Mouse (Mus musculus): Measurements from ENCODE around the gene Tmc3. TPM values are rescaled to one million over a fixed set of nuclear protein-coding genes. Genes with fewer than 3 reads are reported as not detected.

The Tmc3 gene
- polyA plus RNA-seq, 1 experiment from 2014 or later = not detected

GRCm38 (mm10) chr7:83654938-83655630 is 70.4 kb downstream of the Tmc3 start:
- peak; percentile 69 for ATAC-seq (ENCODE audit: low read depth)
- Histone ChIP-seq H3K27ac (ENCODE audit: low read length) (no peak overlapping the region), H3K27me3 (ENCODE audit: control insufficient read depth, insufficient read depth, low read depth, low read length) (no peaks in the 10 kb centered on the region), H3K36me3 (ENCODE audit: control insufficient read depth, insufficient read depth, low read length) (peaks cover under 1% of the 10 kb centered on the region; the same call in 1 of the 2 replicates), H3K4me3 (ENCODE audit: low read length) (peak overlapping the region; percentile 9), H3K9ac (ENCODE audit: low read length) (no peak overlapping the region), H3K4me1 (replicated peaks; ENCODE audit: control insufficient read depth, insufficient read depth, low read length) (no peaks in the 10 kb centered on the region; the same call in 1 of the 2 replicates), H3K4me2 (ENCODE audit: low read depth, low read length) (0 out of 2 replicates have a peak overlapping the region, but pooled peaks have one; percentile 10), H3K9me3 (ENCODE audit: control insufficient read depth, low read length) (no peaks in the 10 kb centered on the region)
- WGBS = 43% methylated on average over 5 of the region's 5 CpGs

GRCm38 (mm10) chr7:83658716-83659115 is 74.0 kb downstream of the Tmc3 start:
- 66% methylated on average over 1 of the region's 1 CpGs for WGBS
- ATAC-seq (ENCODE audit: low read depth) = peak; percentile 37; the same call in 1 of the 2 replicates
- Histone ChIP-seq H3K36me3 (ENCODE audit: control insufficient read depth, insufficient read depth, low read length) (peaks cover 4% of the 10 kb centered on the region; the same call in 1 of the 2 replicates), H3K27me3 (ENCODE audit: control insufficient read depth, insufficient read depth, low read depth, low read length) (no peaks in the 10 kb centered on the region), H3K9me3 (ENCODE audit: control insufficient read depth, low read length) (no peaks in the 10 kb centered on the region), H3K4me1 (replicated peaks; ENCODE audit: control insufficient read depth, insufficient read depth, low read length) (no peaks in the 10 kb centered on the region; the same call in 1 of the 2 replicates), H3K27ac (ENCODE audit: low read length) (peak overlapping the region; percentile 55), H3K9ac (ENCODE audit: low read length) (no peak overlapping the region), H3K4me3 (ENCODE audit: low read length) (no peak overlapping the region), H3K4me2 (ENCODE audit: low read depth, low read length) (no peak overlapping the region)

GRCm38 (mm10) chr7:83659159-83660065 is 74.7 kb downstream of the Tmc3 start:
- WGBS = 54% methylated on average over 9 of the region's 9 CpGs
- Histone ChIP-seq H3K27ac (ENCODE audit: low read length) (peak overlapping the region; percentile 74), H3K4me3 (ENCODE audit: low read length) (no peak overlapping the region), H3K9ac (ENCODE audit: low read length) (no peak overlapping the region), H3K27me3 (ENCODE audit: control insufficient read depth, insufficient read depth, low read depth, low read length) (no peaks in the 10 kb centered on the region), H3K9me3 (ENCODE audit: control insufficient read depth, low read length) (no peaks in the 10 kb centered on the region), H3K4me1 (replicated peaks; ENCODE audit: control insufficient read depth, insufficient read depth, low read length) (no peaks in the 10 kb centered on the region; the same call in 1 of the 2 replicates), H3K4me2 (ENCODE audit: low read depth, low read length) (no peak overlapping the region), H3K36me3 (ENCODE audit: control insufficient read depth, insufficient read depth, low read length) (peaks cover 4% of the 10 kb centered on the region; the same call in 1 of the 2 replicates)
- peak; percentile 67 for ATAC-seq (ENCODE audit: low read depth)

GRCm38 (mm10) chr7:83660273-83660691 is 75.6 kb downstream of the Tmc3 start:
- WGBS = 86% methylated on average over 11 of the region's 11 CpGs
- Histone ChIP-seq H3K4me3 (ENCODE audit: low read length) (no peak overlapping the region), H3K27ac (ENCODE audit: low read length) (no peak overlapping the region), H3K9me3 (ENCODE audit: control insufficient read depth, low read length) (no peaks in the 10 kb centered on the region), H3K9ac (ENCODE audit: low read length) (no peak overlapping the region), H3K4me2 (ENCODE audit: low read depth, low read length) (no peak overlapping the region), H3K36me3 (ENCODE audit: control insufficient read depth, insufficient read depth, low read length) (peaks cover 4% of the 10 kb centered on the region; the same call in 1 of the 2 replicates), H3K4me1 (replicated peaks; ENCODE audit: control insufficient read depth, insufficient read depth, low read length) (no peaks in the 10 kb centered on the region; the same call in 1 of the 2 replicates), H3K27me3 (ENCODE audit: control insufficient read depth, insufficient read depth, low read depth, low read length) (no peaks in the 10 kb centered on the region)
- ATAC-seq (ENCODE audit: low read depth) = no peak

GRCm38 (mm10) chr7:83661031-83661430 is 76.3 kb downstream of the Tmc3 start:
- Histone ChIP-seq H3K9me3 (ENCODE audit: control insufficient read depth, low read length) (no peaks in the 10 kb centered on the region), H3K4me3 (ENCODE audit: low read length) (no peak overlapping the region), H3K27ac (ENCODE audit: low read length) (no peak overlapping the region), H3K27me3 (ENCODE audit: control insufficient read depth, insufficient read depth, low read depth, low read length) (no peaks in the 10 kb centered on the region), H3K9ac (ENCODE audit: low read length) (no peak overlapping the region), H3K4me2 (ENCODE audit: low read depth, low read length) (no peak overlapping the region), H3K4me1 (replicated peaks; ENCODE audit: control insufficient read depth, insufficient read depth, low read length) (no peaks in the 10 kb centered on the region; the same call in 1 of the 2 replicates), H3K36me3 (ENCODE audit: control insufficient read depth, insufficient read depth, low read length) (peaks cover 4% of the 10 kb centered on the region; the same call in 1 of the 2 replicates)
- ATAC-seq (ENCODE audit: low read depth) = no peak
- 86% methylated on average over 10 of the region's 10 CpGs for WGBS

- no peak for ATAC-seq (ENCODE audit: low read depth)
- H3K4me3 ChIP-seq (ENCODE audit: low read length) = no peak overlapping the region
- no peak overlapping the region for H3K27ac ChIP-seq (ENCODE audit: low read length)
- no peaks in the 10 kb centered on the region for H3K9me3 ChIP-seq (ENCODE audit: control insufficient read depth, low read length)
- no peaks in the 10 kb centered on the region for H3K27me3 ChIP-seq (ENCODE audit: control insufficient read depth, insufficient read depth, low read depth, low read length)
- no peak overlapping the region for H3K4me2 ChIP-seq (ENCODE audit: low read depth, low read length)
- H3K4me1 ChIP-seq (replicated peaks; ENCODE audit: control insufficient read depth, insufficient read depth, low read length) = no peaks in the 10 kb centered on the region; the same call in 1 of the 2 replicates
- peaks cover 4% of the 10 kb centered on the region; the same call in 1 of the 2 replicates for H3K36me3 ChIP-seq (ENCODE audit: control insufficient read depth, insufficient read depth, low read length)
- H3K9ac ChIP-seq (ENCODE audit: low read length) = no peak overlapping the region
- 95% methylated on average over 3 of the region's 3 CpGs for WGBS
Observed at GRCm38 (mm10) chr7:83661763-83662162, 77.0 kb downstream of the Tmc3 start.

- Histone ChIP-seq H3K9me3 (ENCODE audit: control insufficient read depth, low read length) (no peaks in the 10 kb centered on the region), H3K27ac (ENCODE audit: low read length) (no peak overlapping the region), H3K4me3 (ENCODE audit: low read length) (no peak overlapping the region), H3K27me3 (ENCODE audit: control insufficient read depth, insufficient read depth, low read depth, low read length) (no peaks in the 10 kb centered on the region), H3K9ac (ENCODE audit: low read length) (no peak overlapping the region), H3K4me2 (ENCODE audit: low read depth, low read length) (no peak overlapping the region), H3K36me3 (ENCODE audit: control insufficient read depth, insufficient read depth, low read length) (peaks cover 4% of the 10 kb centered on the region; the same call in 1 of the 2 replicates), H3K4me1 (replicated peaks; ENCODE audit: control insufficient read depth, insufficient read depth, low read length) (no peaks in the 10 kb centered on the region; the same call in 1 of the 2 replicates)
- WGBS = 86% methylated on average over 6 of the region's 6 CpGs
- no peak for ATAC-seq (ENCODE audit: low read depth)
Observed at GRCm38 (mm10) chr7:83662711-83663375, 78.1 kb downstream of the Tmc3 start.

- Histone ChIP-seq H3K9ac (ENCODE audit: low read length) (no peak overlapping the region), H3K36me3 (ENCODE audit: control insufficient read depth, insufficient read depth, low read length) (no peaks in the 10 kb centered on the region), H3K27me3 (ENCODE audit: control insufficient read depth, insufficient read depth, low read depth, low read length) (no peaks in the 10 kb centered on the region), H3K27ac (ENCODE audit: low read length) (no peak overlapping the region), H3K4me2 (ENCODE audit: low read depth, low read length) (no peak overlapping the region), H3K4me3 (ENCODE audit: low read length) (no peak overlapping the region), H3K4me1 (replicated peaks; ENCODE audit: control insufficient read depth, insufficient read depth, low read length) (no peaks in the 10 kb centered on the region), H3K9me3 (ENCODE audit: control insufficient read depth, low read length) (no peaks in the 10 kb centered on the region)
- ATAC-seq (ENCODE audit: low read depth) = no peak
- 82% methylated on average over 4 of the region's 4 CpGs for WGBS
Observed at GRCm38 (mm10) chr7:83666087-83666595, 81.4 kb downstream of the Tmc3 start.

All from lung, embryonic 16.5 days (tissue).